Mouse (Mus musculus) NIH3T3 (cell line): Measurements from ENCODE around the gene Abhd16b.

Experiments
- DNase-seq: peaks from one replicate; pipeline ENCODE4 v3.0.0-alpha.2; 2012; ENCODE audit warnings: low read depth

Abhd16b gene

GRCm38 (mm10) chr2:181493156-181493927, at the start of gene Abhd16b:
Abhd16b (plus strand) TSS chr2:181493206.
- no peak for DNase-seq

DNA sequence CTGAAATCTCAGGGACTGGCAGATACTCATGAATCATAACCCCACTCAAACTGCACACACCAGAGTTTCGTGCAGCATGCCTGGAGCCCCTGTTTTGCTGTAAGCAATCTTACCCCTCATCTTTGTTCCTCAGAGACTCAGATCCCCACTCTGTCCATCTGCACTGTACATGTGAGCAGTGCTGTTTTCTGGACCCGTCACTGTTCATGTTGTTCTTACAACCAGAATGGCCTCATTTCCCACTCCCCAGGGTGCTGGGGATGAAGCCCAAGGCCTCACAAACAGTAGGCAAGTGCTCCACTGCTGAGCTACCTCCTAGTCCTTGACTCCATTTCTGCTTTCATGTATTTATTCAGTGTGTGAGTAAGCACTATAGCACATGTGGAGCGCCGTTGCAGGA, 40.8 kb upstream of the Abhd16b start:
- no peak for DNase-seq

DNA sequence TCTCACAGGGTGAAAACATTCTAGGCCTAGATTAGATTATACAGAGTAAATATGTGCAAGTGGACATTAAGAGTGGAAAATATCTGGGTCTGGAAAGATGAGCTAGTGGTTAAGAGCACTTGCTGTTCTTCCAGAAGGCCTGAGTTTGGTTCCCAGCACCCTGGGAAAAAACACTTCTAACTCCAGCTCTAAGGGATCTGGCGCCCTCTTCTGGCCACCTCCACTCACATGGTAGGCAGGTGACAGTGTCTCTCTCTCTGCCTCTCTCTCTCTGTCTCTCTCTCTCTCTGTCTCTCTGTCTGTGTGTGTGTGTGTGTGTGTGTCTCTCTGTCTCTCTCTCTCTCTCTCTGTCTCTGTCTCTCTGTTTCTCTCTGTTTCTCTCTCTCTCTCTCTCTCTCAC, 39.7 kb upstream of the Abhd16b start:
- no peak for DNase-seq

GRCm38 (mm10) chr2:181455899-181456298, 37.1 kb upstream of the Abhd16b start:
- no peak for DNase-seq

GRCm38 (mm10) chr2:181457831-181458230, 35.2 kb upstream of the Abhd16b start:
- no peak for DNase-seq

GRCm38 (mm10) chr2:181458411-181459152, 34.4 kb upstream of the Abhd16b start:
- DNase-seq = no peak

DNA sequence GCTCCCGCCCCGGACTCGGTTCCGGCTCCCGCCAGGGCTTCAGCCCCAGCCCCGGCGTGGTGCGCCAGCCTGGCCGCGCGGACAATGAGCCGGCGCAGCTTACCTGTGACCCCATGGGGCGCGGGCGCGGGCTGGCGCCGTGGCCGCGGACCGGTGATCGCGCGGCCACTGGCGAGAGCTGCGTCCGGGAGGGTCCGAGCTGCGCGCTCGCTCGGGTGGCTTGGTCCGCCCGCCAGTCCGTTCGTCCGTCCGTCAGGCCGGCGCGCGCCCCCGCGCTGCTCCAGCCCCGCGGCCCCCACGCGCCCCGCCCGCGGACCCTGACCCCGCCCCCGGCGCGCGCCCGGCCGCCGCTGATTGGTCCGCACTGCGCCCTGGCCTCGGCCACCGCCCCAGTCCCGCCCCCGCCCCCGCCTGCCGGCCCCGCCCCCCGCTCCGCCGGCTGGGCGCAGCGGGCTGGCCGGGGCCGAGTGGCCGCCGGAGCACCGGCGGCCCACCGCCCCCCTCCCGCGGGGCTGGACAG, 33.8 kb upstream of the Abhd16b start, which contains the start of gene Zbtb46:
Gene Zbtb46 (minus strand): TSS at position 274 of the 520 bp plus-strand sequence.
- DNase-seq = peak; percentile 68

DNA sequence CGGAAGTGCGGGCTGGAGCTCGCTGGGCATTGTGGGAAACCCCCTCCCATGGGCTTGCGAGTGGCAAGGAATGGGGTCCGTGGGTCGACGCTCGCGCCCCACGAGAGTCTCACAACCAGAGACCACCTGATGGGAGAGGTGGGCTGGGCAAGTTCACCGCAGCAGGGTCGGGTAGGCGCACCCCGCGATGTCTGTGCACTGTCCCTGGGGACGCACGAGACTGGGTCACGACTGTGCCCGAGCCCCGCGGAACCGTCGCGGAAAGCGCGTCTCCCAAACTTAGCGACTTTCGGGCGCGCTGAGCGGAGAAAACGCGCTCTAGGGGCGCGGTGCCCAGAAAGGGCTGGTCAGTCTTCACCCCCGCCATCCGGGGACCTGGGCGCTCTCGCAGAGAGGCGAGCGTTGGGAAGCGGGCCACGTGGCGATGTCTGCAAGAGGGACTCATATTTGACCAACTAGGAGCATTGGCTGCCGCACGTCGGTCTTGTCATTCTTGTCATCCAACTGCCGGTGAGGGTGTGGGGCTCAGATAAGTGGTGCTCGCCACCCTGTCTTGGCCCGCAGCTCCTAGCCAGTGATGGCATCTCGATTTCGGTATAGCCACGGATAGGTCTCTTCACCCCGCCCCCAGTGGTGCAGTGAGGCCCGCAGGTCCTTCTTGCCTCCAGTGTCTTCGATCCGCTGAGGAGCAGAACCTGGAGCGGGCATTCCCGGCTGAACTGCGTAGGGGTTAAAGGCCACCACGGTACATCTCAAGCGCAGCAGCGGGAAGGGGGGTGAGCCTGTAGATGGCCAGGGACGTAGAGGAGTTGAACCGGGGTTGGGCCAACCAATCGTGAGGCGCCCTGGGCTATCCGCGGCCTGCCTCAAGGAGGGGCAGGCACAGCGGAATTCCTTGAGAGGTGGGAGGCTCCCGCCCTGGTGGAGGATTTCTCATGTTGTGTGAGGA, 33.1 kb upstream of the Abhd16b start:
- DNase-seq = no peak

DNA sequence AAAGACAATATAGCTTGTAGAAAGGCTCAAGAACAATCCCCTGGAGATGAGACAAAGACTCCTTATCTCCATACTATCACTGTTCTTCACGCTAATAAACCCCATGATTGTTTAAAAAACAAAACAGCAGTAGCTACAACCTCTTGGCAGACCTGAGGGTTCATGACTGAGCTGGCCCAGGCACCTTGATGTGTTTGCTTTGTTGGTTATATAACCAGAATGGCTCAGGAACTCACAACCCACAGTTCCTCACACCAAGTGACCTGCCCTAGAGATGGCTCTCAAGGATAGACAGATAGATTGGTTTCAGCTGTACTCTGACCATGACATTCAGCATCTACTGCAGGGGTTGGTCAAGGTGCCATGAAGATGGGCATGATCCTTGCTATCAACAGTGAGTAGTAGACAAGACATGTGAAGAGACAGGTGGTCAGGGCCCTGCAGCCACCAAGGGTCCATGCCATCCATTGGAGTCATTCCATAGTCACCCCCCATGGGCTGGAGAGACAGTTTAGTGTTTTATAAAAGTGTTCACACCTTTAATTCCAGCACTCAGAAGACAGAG, 31.4 kb upstream of the Abhd16b start:
- DNase-seq = no peak

DNA sequence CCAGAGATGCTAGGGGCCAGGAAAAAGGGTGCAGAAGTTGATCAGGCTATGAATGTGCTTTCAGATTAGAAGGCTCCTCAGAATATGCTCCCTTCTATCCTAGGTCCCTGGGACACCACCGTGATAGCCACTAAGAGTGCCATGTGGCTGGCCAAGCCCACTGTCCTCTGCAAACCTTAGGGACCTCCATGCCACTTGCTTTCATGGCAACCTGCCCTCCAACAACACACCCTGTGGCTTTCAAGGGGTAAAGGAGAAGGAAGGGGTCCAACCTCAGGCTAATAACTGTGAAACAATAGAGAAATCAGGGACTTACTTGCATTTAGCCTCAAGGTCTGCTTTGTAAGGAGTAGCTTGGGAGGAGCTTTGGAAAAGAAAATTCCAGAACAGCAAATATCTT, 30.4 kb upstream of the Abhd16b start:
- no peak for DNase-seq

GRCm38 (mm10) chr2:181463008-181463738, 29.8 kb upstream of the Abhd16b start:
- DNase-seq = peak; percentile 38

- no peak for DNase-seq
Observed at GRCm38 (mm10) chr2:181465423-181465822, 27.6 kb upstream of the Abhd16b start.

GRCm38 (mm10) chr2:181470285-181470684, 22.7 kb upstream of the Abhd16b start:
- no peak for DNase-seq

GRCm38 (mm10) chr2:181471246-181471645, 21.8 kb upstream of the Abhd16b start:
- DNase-seq = peak; percentile 68

DNA sequence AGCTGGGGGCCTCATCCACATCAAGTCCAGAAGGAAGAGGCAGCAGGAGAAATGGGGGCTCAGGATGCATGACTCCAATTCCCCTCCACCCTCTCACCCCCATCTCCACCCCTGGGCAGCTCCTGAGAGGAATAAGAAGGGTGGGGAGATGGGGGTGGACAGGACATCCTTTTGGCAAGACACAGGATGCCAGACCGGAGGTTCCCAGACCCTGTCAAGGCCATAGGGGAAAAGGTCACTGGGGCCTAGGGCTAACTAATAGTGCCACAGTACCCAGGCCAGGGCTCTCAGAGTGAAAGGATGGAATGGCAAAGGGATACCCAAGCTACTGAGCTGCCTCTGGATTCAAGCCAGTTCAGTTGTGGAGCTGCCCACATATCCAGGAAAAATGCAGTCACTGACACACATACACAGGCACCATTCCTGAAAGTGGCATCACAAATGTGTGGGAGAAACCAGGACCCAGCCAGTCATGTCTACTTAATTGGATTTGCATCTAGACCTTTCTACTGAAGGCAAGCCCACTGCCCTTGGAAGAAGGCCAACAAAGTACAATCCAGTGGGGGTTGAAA, 20.7 kb upstream of the Abhd16b start:
- no peak for DNase-seq

GRCm38 (mm10) chr2:181483120-181483519, 9.9 kb upstream of the Abhd16b start:
- no peak for DNase-seq

DNA sequence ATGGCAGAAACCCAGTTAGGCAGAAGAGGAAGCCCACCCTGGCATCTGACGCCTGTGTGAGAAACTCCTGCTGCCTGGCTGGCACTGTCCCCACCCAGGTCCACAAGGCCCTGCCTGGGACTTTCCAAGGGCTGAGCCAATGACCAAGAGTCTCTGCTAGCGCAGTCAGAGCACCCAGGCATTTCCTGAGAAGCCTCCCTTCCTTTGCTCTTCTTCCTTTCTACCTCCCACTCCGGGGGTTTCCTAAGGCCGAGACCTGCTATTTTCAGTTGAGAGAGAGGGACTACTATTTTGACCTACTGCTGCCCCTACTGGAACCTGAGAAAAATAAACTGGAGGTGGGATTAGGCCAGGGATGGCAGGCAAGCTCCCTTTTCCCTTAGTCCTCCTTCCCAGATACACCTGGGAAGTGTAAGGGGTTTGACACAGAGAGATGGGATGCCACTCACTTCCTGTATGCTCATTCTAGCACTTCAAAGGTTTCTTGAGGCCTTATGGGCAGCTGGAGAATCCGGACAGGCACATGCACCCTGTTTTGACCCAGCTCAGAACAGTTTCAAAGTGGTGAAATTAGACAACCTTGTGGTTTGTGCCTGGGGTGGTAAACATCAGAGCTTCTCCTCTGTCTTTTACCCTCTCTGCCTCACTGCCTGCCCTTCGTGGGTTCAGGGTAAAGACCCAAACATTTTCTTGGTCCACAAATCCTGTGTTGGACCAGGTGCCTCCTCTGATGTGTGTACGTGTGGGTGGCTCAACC, 9.3 kb upstream of the Abhd16b start:
- peak; percentile 49 for DNase-seq

GRCm38 (mm10) chr2:181484456-181485233, 8.4 kb upstream of the Abhd16b start:
- DNase-seq = no peak

GRCm38 (mm10) chr2:181485741-181486140, 7.3 kb upstream of the Abhd16b start:
- no peak for DNase-seq
